Mouse (Mus musculus): ENCODE measurements around the gene Slc39a2.
"Not testable (repeated sequence)": the region's sequence is repeated elsewhere in the genome, so short reads cannot be mapped to it uniquely, and the experiment has no call there.

Gene Slc39a2

DNA sequence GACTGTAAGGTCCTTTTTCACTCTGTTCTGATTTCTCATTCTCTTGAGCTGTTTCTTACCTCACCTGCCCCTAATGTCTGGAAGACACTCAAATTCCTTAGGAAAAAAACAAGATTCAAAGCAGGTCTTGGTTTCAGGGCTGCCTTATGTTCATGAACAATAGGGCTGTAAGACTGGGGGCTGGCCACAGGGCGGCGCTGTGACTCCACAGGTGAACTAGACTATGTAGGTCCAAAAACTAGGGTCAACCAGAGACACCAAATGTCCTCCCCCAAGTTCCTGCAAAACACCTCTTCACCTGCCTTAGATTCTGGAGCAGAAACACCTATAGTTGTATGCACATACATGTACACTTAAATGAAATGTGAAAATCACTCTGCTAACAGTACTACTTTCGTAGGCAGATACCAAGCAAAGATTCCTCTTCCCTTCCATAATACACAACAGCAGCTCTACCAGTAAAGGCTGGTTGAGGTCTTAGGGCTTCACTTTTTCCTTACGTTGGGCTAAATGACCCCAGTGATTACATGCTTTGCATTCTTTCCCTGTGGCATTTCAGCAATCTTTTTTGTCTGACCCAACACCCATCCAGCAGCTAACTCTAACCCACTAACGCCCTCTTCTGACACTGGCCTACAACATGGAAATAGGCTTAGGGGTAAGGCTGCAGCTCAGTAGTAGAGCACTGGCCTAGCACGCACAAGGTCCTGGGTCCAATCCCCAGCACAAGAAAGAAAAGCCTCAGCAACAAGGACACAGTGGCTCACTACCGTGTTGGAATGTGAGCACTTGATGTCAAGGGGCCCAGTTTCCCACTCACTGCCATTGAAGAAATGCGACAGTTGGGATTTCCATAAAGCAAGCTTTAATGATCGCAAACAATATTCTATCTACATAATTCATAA is 10.4 kb downstream of the Slc39a2 start:
- DNase-seq (ENCODE audit: low spot score in 2 of 2) = peak; percentile 77 to 82

DNA sequence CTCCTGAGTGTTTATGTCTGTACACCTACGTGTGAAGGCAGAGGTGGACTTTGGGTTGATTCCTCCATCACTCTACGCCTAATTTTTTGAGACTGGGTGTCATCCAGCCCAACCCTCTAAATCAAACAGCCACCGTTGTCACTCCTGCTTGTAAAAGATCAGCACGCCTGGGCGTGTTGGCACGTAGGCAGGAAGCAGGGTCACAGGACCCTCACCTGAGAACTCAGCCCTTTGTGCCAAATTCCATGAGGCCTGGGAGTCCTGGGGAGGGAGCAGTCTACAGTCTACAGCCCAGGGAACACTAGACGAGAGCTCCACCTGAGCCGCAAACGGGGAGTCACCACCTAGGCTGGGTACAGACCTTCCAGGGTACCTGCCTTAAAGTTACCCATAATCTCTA is 11.1 kb downstream of the Slc39a2 start:
- no peak for DNase-seq (ENCODE audit: low spot score in 2 of 2)

DNA sequence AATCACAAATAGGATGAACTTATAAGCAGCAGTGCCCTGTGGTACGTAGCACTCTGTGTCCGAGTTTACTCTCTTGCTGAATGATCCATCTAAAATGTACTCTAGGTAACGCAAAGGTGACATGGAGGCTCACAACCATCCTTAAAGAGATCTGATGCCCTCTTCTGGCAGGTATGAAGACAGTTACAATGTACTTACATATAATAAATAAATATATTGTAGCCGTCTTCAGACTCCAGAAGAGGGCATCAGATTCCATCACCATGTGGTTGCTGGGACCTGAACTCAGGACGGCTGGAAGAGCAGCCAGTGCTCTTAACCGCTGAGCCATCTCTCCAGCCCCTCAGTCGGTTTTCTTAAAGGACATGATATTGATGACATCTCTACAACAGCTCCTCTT is 12.0 kb downstream of the Slc39a2 start:
- DNase-seq (ENCODE audit: low spot score in 2 of 2) = no peak

DNA sequence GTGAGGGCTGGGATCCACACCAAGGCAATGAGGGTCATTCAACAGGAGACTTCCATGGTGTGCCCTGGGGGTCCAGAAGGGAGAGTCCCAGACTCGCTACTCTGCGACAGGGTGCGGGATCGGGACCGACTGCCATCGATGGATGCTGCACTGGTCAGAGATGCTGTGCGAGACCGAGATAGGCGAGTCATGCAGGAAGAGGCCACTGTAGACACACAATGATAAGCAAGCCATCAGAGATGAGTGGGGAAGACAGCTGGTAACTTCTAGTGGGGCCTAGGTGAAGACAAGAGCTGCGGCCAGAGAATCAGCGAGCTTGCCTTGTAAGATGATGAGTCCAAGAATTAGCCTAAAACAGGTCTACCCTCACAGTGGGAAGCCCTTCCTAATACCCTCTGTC is 13.4 kb downstream of the Slc39a2 start:
- no peak for DNase-seq (ENCODE audit: low spot score in 2 of 2)

DNA sequence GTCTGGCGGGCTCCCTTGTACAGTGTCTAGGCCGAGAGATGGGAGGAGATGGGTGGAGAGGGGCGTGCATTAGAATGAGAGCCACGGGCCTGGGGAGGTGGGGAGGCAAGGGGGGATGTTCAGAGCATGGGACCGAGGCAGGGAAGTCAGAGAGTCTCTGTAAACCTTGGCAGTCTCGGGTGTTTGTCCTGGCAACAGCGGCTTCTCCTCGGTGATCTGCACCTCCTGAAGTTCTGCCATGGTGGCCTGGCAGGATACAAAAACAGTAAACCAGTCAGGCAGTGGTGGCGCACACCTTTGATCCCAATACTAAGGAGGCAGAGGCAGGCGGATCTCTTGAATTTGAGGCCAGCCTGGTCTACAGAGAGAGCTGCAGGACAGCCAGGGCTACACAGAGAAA is 18.6 kb downstream of the Slc39a2 start:
- DNase-seq (ENCODE audit: low spot score in 2 of 2) = no peak

DNA sequence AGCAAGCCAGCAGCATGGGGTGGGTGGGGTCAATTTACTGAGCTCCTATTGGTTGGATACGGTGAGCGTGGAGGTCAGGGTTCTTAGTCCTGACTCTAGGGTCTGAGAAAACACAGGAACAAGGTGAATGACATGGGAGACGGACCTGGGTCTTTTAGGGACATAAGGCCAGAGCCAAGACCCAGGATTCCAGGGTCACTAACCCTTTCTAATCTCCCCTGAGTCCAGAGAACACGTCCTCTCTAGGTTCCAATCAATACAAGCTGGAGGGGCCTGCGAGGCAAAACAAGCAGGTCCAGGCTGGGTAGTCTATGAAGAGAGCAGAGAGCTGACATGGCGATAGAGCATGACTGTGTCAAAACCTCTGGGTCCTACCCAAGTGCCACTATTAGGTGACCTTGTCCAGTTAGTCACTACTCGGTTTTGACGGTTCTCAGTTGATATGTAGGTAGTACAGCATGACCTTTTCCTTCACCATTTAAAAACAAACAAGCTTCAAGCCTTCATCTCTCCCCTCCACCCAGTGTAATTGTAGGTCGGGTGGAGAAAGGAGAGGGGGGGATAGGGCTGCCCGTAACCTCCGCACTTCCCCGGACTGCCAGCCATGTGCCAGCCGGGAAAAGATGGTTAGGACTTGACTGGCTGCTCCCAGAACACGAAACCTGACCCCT is 19.8 kb downstream of the Slc39a2 start:
- no peak for DNase-seq (ENCODE audit: low spot score in 2 of 2)

DNA sequence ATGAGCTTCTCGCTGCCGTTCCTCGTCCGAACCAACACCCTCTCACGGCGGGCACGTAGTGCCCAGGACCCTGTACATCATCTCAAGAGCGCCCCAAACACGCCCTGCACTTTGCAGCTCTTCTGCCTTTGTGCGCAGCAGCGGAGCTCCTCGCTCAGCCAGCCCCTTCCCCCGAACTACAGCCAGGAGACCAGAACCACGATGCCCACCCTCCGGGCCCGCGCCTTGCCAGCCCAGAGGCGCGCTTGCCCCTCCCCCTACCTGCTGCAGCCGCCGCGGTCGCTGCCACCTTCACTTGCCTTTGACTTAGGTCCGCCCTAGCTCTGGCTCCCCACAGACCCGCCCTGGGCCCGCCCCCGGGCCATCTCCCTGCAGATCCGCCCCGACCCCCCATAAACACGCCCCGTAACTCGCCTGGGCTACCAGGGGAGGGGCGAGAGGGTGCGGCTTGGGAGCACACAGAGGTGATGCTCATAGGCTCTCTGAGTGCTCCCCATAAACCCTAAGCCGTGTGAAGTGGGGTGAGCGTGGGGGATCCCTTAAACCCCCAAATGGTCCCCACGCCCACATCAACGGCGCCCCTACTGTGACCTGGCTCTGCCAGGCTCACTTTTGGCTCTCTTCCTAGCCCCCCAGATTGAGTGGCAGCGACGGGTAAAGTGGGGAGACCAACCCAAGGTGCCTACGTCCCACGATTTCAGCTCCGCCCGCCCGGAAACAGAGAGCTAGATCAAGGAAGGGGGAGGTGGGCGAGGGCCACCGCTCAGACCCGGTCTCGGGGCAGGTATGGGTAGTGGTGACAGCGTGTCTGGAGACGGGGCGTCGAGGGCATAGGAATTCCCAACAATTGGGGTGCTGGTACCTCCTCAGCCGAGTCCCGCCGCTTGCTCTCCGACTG is 20.6 kb downstream of the Slc39a2 start:
- peak; percentile 41 to 66 for DNase-seq (ENCODE audit: low spot score in 2 of 2)

DNA sequence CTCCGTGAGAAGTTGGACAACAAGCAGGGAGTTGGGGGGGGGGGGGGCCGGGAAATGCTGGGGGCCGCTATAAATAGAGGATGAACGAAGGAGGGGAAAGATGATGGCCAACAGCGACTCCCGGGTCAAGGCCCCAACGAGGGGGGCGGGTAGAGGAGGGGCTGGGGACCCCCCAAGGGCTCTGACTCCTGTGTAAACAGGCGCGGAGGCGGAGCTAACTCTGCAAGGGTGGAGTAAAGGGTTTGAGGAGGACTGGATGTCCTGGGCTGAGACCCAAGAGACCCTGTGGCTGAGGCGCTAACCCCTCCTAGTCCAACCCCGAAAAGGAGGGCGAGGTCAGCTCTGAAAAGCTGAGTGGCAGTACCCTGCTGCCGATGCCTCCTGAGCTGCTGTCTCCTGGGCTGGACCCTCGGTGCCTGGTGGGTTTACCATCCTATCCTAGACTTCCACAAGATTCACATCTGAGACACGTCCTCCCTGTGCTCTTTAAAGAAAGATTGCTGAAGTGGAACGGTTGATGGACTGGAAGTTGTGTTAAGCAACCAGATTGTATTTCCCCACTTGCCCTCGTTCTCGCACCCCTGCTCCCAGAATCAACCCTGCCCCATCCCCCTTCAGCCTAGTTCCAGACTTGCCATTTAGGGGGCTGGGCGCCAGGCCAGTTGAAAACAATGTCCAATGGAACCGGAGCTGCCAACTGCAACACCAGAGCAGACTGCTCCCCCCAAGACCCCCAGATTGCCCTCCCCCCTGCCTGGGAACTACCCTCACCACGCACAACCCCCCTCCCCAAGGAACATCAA is 21.5 kb downstream of the Slc39a2 start, which contains the start of gene Ndrg2:
Gene Ndrg2 (minus strand): TSS at position 199 of the 803 bp plus-strand sequence.
- peak; percentile 62 to 70 for DNase-seq (ENCODE audit: low spot score in 2 of 2)

DNA sequence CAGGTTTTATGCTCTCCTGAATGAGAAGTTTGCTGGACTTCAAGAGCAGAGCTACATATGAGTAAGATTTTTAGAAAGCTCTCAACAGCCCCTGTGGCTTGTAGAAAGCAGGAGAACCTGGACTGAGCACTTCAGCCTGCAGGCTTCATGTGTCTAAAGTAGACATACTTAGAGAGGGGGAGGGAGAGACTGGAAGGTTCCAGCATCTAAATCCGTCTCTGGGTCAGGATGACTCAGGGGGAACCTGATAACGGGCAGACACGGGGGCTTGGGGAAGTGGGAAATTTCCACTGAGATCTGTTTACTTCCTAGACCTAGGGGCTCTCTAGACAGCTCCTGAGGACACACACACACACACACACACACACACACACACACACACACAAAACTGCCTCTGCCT is 22.3 kb downstream of the Slc39a2 start:
- DNase-seq (ENCODE audit: low spot score in 2 of 2) = no peak

DNA sequence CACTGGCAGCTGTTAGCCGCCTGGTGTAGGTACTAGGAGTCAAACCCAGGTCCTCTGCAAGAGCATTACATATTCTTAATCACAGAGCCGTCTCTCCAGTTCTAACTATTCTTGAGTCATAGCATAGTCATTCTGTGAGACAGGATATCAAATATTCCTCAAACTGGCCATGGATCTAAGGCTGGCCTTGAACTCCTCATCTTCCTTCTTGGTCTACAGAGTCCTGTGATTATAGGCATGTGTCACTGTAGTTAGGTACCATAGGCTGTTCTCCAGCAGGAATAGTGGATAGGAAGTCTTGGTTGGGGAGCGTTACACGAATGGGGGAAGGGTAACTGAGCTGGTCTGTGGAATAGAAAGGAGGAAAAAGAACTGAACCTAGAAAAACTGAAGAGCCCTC is 23.9 kb downstream of the Slc39a2 start:
- DNase-seq (ENCODE audit: low spot score in 2 of 2) = no peak

DNA sequence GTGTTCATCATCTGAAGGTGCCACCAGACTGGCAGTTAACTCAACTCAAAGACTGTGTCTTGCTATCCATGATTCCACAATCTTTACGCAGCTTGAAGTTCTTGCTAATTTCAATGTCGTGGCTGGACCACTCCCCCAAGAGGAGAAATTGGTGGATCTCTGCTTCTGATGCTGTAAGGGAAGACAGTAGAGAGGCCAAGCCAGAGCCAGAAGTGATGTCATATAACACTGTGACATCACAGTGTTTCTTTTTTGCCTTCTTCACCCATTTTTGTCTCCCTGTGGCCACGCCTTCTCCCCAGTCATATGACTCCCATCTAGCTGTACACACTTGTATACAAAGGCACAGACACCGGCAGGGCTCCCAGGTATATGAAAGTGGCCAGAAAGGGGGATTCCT is 25.4 kb downstream of the Slc39a2 start, which contains the start of gene Tppp2:
Gene Tppp2 (plus strand): TSS at position 301 of the 400 bp plus-strand sequence.
- DNase-seq (ENCODE audit: low spot score in 2 of 2) = no peak

DNA sequence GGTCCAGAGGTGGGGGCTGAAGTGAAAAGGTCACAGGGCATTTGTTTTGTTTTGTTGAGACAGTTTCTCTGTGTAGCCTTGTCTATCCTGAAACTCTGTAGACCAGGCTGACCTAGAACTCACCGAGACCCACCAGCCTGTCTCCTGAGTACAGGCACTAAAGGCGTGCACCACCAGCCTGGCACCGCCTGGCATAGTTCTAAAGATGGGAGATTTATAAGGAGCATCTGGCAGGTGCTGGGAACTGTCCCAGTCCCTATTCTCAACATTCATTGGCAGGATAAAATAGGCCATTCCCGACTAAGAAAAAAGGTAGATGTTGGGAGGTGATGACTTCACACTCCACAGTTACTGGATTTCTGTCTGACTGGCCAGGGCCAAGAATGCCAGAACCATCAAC is 26.3 kb downstream of the Slc39a2 start:
- DNase-seq (ENCODE audit: low spot score in 2 of 2) = no peak

DNA sequence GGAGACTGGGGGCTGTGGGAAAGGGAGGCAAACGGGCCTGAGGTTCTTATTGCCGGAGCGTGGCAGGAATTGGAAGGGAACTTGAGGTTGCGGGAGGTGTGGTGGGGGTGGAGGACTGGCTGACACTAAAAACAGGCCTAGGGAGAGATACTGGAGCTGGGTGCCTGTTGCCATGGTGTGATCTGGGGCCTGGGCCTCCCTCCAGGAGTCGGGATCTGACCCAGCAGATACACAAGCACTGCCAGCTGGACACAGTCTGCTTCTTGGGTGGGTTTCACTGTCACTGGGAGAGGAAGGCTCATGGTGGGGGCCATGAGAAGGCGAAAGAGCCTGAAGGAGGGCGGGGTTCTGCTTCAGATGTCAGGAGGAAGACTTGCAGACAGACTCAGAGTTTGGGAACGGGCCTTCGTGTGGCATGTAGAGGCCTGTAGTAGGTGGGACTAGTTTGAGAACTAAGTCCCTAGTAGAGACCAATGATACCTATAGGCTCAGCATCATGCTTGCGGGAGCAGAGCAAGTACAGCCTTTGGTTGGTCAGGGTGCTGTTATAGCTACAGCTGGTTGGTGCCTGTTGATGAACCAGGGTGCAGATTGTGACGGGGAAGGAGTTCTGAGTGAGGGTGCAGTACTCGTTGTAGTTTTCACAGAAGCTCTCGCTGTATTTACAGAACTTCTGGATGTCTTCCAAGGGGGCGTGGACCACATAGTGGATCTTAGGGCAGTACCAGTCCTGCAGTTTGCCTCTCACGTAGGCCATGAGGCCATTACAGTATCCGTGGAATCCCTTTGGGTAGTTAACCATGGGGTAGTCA is 29.3 kb downstream of the Slc39a2 start:
- peak; percentile 33 to 56 for DNase-seq (ENCODE audit: low spot score in 2 of 2)

DNA sequence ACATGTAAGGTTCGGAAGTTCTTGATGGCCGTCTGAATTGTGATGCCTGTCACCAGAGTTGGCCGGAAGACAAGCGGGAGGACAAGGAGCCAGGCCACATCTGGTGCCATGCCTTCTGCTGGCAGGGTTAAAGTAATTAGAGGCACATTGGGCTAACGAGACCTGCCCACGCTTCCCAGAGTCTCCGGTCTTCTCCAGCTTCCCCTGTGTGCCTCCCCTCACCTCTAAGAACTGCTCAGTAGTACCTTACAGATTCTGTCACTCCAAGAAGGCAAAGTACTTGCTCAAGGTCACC is 29.8 kb downstream of the Slc39a2 start, which contains the start of gene Rnase13:
Gene Rnase13 (minus strand): TSS at position 203 of the 295 bp plus-strand sequence.
- no peak for DNase-seq (ENCODE audit: low spot score in 2 of 2)

DNA sequence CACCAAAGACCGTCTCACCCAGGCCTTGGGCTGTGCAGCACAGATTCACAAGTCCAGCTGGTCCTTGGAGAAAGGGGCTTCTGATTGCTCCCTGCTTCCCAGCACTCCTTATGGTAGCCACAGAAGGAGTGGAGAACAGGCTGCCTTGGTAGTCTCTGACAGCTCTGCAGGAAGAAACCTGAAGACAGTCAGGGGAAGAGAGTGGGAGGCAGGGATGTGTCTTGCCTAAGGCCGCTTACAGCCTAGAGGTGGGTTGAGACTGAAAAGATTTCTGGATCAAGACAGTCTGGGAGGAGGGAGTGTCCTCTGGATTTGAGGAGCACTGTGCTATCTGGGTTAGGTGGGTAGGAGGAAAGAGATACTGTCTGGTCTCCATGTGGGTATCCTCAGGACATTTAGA is 30.2 kb downstream of the Slc39a2 start:
- no peak for DNase-seq (ENCODE audit: low spot score in 2 of 2)

DNA sequence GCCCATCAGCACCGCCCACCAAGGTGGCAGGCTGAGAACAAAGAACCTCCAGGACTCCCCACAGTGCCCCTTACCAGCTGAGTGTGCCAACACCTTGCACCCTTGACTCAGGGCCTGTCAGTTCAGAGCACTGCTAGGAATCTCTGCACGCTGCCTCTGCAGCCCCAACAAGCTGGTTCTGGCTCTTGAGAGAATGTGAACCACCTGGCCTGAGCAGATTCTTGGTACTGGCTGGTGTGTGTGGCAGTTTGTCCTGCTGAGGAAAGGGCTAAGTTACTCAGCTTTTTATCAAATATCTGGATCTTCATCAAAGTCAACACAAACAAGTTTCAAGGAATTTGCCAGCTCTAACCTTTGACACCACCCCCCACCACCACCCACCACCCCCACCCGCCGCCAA is 30.8 kb downstream of the Slc39a2 start:
- DNase-seq (ENCODE audit: low spot score in 2 of 2) = no peak

DNA sequence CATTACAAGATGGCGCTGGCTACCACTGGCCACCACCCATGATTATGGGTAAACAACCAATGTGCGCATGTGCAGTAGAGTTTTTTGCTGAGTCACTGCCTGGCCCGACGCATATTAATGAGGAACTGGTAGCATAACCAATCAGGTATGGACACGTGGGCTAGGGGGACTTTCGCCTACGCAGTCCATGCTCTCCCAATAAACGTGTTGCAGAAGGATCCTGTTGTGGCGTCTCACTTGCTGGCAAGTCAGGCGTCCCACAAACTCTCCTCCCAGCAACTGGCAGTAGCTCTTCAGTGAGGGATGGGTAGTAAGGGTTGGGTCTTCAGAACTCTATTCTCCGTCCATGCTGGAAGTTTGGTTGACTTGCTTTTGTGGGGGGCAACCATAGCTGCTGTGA is 34.2 kb downstream of the Slc39a2 start:
- not testable (repeated sequence) for DNase-seq (ENCODE audit: low spot score in 2 of 2)

DNA sequence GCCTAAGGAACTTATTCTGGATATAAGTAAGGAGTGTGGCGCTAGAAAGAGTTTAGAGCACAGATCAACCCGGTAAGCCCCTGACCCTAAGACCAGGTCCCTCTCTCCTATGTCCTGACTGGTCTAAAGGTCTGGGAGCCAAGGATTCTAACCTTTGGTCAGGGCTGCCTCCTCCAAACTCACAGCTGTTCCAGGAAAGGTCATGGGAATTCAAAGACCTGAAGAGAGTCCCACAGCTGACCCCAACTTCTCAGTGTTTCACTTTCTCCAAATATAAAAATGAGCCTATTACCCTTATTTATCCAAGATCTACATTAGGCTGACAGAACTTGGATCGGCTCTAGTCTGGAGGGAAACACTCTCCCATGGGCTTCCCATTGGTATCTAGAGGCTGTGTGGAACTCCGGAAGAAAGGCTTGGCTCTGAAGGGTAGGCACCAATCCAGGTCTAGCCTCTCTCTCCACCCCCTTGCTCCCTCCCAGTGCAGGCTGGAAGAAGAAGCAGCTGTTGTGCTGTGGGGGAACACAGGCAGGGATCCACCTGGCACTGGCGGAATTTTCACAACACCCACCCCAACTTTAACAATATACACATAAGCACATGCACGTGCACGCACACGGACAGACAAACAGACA is 36.7 kb downstream of the Slc39a2 start:
- DNase-seq (ENCODE audit: low spot score in 2 of 2) = peak; percentile 55 to 66

DNA sequence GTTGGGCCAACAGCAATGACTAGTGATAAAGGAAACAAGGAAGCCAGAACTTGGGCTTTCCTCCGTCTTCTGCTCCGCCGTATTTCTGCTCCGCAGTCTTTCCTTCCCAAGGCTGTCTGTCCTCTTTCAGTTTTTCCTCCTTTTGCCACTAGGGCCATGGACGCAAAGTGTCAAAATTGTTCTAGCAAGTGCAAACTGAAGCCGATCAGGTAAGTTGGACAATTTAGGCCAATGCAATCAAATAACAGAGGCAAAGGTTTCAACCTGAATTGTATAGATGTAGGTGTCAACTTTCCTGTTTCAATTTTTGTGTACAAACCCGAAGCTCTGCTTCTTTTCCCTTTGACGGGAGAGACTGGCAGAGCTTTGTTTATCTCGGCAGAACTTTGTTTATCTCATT is 37.3 kb downstream of the Slc39a2 start:
- no peak for DNase-seq (ENCODE audit: low spot score in 2 of 2)

DNA sequence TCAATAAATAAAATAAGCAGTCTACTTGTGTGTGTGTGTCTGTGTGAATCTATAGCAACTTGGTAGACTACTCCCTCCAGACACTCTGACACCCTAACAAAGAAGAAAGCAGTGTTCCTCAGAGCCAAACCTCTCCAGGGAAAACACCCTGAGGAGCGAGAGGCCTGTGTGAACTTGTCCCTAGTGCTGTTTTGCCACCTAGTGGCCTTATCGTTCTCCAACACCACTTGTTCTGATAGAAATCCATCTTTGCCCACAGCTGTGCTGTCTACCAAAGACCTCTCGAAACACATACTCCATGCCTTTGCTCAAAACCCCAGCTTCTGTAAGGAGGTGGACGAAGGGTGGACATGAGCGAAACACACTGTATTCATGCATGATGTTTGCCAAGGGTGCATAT is 38.1 kb downstream of the Slc39a2 start:
- peak; percentile 70 to 73 for DNase-seq (ENCODE audit: low spot score in 2 of 2)
